Mouse (Mus musculus) cerebellum, adult 2 months (tissue): ENCODE measurements around the gene Dgkb. TPM values are rescaled to one million over a fixed set of nuclear protein-coding genes. Genes with fewer than 3 reads are reported as not detected.

Source experiments
- DNase-seq, 2 experiments: peaks; one replicate each; pipeline ENCODE4 v3.0.0; 2021
- H3K27ac ChIP-seq: fragments of 200-500 bp; 2 replicates; pipeline ENCODE4 v1.5.1; 2012; ENCODE audit warnings: low read length, control low read depth, inconsistent platforms; ENCODE audit not compliant: insufficient read depth
- H3K27me3 ChIP-seq: fragments of 200-500 bp; 2 replicates; pipeline ENCODE4 v1.6.1; 2012; ENCODE audit warnings: inconsistent platforms, mild to moderate bottlenecking, low read length, moderate library complexity; ENCODE audit not compliant: control insufficient read depth, insufficient read depth
- H3K4me1 ChIP-seq: fragments of 200-500 bp; 2 replicates; pipeline ENCODE4 v1.6.1; 2011; ENCODE audit warnings: low read length; ENCODE audit not compliant: control insufficient read depth, insufficient read depth
- H3K4me3 ChIP-seq: fragments of 200-500 bp; replicated peaks from 2 replicates; pipeline ENCODE3; 2011; ENCODE audit warnings: mild to moderate bottlenecking, low read depth, low read length, control low read depth; ENCODE audit not compliant: insufficient read depth
- CTCF ChIP-seq: fragments of 200-500 bp; IDR thresholded peaks from 2 replicates; pipeline ENCODE4 v1.5.1; 2011; ENCODE audit warnings: low read depth, mild to moderate bottlenecking, control low read depth, low read length, moderate library complexity, borderline replicate concordance; ENCODE audit not compliant: insufficient read depth
- POLR2A ChIP-seq: fragments of 200-500 bp; IDR thresholded peaks from 2 replicates; pipeline ENCODE4 v1.6.1; 2011; ENCODE audit warnings: low read length, control low read depth, borderline replicate concordance; ENCODE audit not compliant: insufficient read depth
- WGBS: fragments of 180-500 bp; shearing (Covaris S2); methylation state at CpG from one replicate; pipeline ENCODE4 v1.1.7; 2018; 5-methylcytosine and 5-hydroxymethylcytosine counted together
- polyA plus RNA-seq: library from polyadenylated mRNA; depleted of rRNA; stranded (reverse); fragments of >200 nt; gene quantifications from 2 replicates; pipeline ENCODE4 v1.2.3, GENCODE M21; 2012

Gene Dgkb
- polyA plus RNA-seq, 1 experiment, result 13.4 TPM

GRCm38 (mm10) chr12:38047256-38047655, 229.7 kb downstream of the Dgkb start:
- Histone ChIP-seq H3K4me1 (no peaks in the 10 kb centered on the region), H3K27ac (no peak overlapping the region), H3K27me3 (no peaks in the 10 kb centered on the region), H3K4me3 (no peak overlapping the region)
- 87% methylated on average over 5 of the region's 5 CpGs for WGBS
- no peak for DNase-seq
- TF ChIP-seq CTCF, result no peak
- no peak for TF ChIP-seq POLR2A

GRCm38 (mm10) chr12:38088224-38088623, 270.7 kb downstream of the Dgkb start:
- TF ChIP-seq CTCF (no peak), POLR2A (no peak)
- no peak for DNase-seq
- no peak overlapping the region for H3K27ac ChIP-seq
- no peak overlapping the region for H3K4me3 ChIP-seq
- no peaks in the 10 kb centered on the region for H3K4me1 ChIP-seq
- no peaks in the 10 kb centered on the region for H3K27me3 ChIP-seq
- WGBS, result 84% methylated on average over 3 of the region's 3 CpGs

GRCm38 (mm10) chr12:38111928-38112327, 294.4 kb downstream of the Dgkb start:
- H3K27me3 ChIP-seq, result no peaks in the 10 kb centered on the region
- WGBS, result 96% methylated on average over 3 of the region's 3 CpGs
- TF ChIP-seq POLR2A, result no peak
- TF ChIP-seq CTCF, result no peak

GRCm38 (mm10) chr12:38114990-38115615, 297.6 kb downstream of the Dgkb start:
- Histone ChIP-seq H3K27me3 (no peaks in the 10 kb centered on the region), H3K4me3 (no peak overlapping the region), H3K27ac (no peak overlapping the region), H3K4me1 (no peaks in the 10 kb centered on the region)
- peak in 1 of 2 experiments; percentile 12 for DNase-seq
- no peak for TF ChIP-seq POLR2A
- peak; percentile 49; the same call in 1 of the 2 replicates for TF ChIP-seq CTCF
- 74% methylated on average over 1 of the region's 1 CpGs for WGBS

More at GRCm38 (mm10) chr12:38111928-38112327, 294.4 kb downstream of the Dgkb start:
- no peak overlapping the region for H3K27ac ChIP-seq
- H3K4me3 ChIP-seq, result no peak overlapping the region
- no peak for DNase-seq
- no peaks in the 10 kb centered on the region for H3K4me1 ChIP-seq

GRCm38 (mm10) chr12:38123524-38123923, 306.0 kb downstream of the Dgkb start:
- H3K27me3 ChIP-seq, result no peaks in the 10 kb centered on the region
- TF ChIP-seq POLR2A (no peak), CTCF (no peak)
- H3K27ac ChIP-seq, result no peak overlapping the region
- DNase-seq, result no peak
- no peak overlapping the region for H3K4me3 ChIP-seq
- H3K4me1 ChIP-seq, result no peaks in the 10 kb centered on the region

GRCm38 (mm10) chr12:38125297-38125696, 307.8 kb downstream of the Dgkb start:
- 60% methylated on average over 4 of the region's 4 CpGs for WGBS
- no peak for DNase-seq
- no peaks in the 10 kb centered on the region for H3K27me3 ChIP-seq
- no peak overlapping the region for H3K27ac ChIP-seq
- H3K4me1 ChIP-seq, result no peaks in the 10 kb centered on the region
- no peak overlapping the region for H3K4me3 ChIP-seq
- TF ChIP-seq CTCF (no peak), POLR2A (no peak)

GRCm38 (mm10) chr12:38130209-38130915, 312.8 kb downstream of the Dgkb start:
- Histone ChIP-seq H3K4me3 (no peak overlapping the region), H3K27ac (no peak overlapping the region), H3K27me3 (no peaks in the 10 kb centered on the region), H3K4me1 (no peaks in the 10 kb centered on the region)
- TF ChIP-seq CTCF, result peak; percentile 42; the same call in 1 of the 2 replicates
- no peak for TF ChIP-seq POLR2A
- 64% methylated on average over 9 of the region's 9 CpGs for WGBS
- peak in 1 of 2 experiments; percentile 14 for DNase-seq

GRCm38 (mm10) chr12:38136379-38136778, 318.9 kb downstream of the Dgkb start:
- Histone ChIP-seq H3K27ac (no peak overlapping the region), H3K4me1 (no peaks in the 10 kb centered on the region), H3K27me3 (no peaks in the 10 kb centered on the region), H3K4me3 (no peak overlapping the region)
- TF ChIP-seq CTCF (no peak), POLR2A (no peak)
- WGBS, result 45% methylated on average over 5 of the region's 5 CpGs
- DNase-seq, result no peak
